Mouse (Mus musculus): ENCODE measurements at regions not wholly inside any gene's neighbourhood (a gene's known extent, or its start where the extent isn't known, plus 50 kb on each side); places are given as distances from the start of the nearest gene placed in this dataset.

DNA sequence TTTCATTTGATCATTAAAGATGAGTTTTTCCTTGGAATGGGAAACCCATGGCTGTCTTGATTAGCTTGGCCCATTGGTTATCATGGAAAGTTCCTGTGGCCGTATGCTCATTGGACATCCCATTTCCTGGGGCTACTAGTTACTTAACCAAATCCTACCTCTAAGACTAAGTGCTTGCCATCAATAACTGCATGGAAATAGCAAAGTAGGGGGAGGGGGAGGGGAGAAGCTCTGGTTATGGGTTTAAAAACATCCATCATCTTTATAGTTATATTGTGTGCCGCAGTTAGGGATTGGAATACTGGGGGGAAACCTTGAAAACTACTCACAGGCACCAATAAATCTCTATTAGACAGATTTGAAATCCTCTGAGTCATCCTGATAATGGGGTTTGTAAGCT lies 168.4 kb downstream of the Pdgfra start:
- no peak for TF ChIP-seq GATA1 (IDR thresholded peaks at IDR 0.05; ENCODE audit: borderline replicate concordance, low read length)
- TF ChIP-seq FLI1 (IDR thresholded peaks at IDR 0.05; ENCODE audit: low read length): no peak

DNA sequence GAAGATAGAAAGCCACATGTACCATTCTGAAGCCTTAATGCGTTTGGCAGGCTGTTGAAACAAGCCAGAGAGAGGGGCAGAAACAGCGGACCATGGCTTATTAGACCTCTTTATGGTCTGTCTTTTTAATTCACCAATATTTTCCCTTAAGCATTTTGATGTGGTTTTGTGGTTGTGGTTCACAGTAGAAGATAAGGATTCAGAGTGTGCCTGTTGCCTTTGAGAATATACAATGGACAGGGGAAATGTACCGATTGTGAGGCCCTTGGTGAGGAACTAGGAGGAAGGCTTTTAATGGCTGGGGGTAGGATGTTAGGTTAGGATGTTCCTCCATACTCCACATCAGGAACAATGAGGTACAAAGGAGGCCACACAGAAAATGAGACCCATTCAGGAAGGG lies 182.0 kb downstream of the Pdgfra start:
- H3K4me1 ChIP-seq: peaks cover 25% of the 10 kb centered on the region
- peaks cover 7% of the 10 kb centered on the region for H3K27me3 ChIP-seq (replicated peaks)
- H3K4me3 ChIP-seq (replicated peaks): no peak overlapping the region
- TF ChIP-seq GATA1 (IDR thresholded peaks at IDR 0.05; ENCODE audit: borderline replicate concordance, low read length) (no peak), FLI1 (IDR thresholded peaks at IDR 0.05; ENCODE audit: low read length) (no peak)
- H3K36me3 ChIP-seq (replicated peaks; ENCODE audit: low read length): no peaks in the 10 kb centered on the region
- peaks cover 14% of the 10 kb centered on the region for H3K9me3 ChIP-seq

More for the DNA sequence above, 168.4 kb downstream of the Pdgfra start:
- H3K36me3 ChIP-seq (replicated peaks; ENCODE audit: low read length): no peaks in the 10 kb centered on the region
- no peak overlapping the region for H3K4me3 ChIP-seq (replicated peaks)
- no peaks in the 10 kb centered on the region for H3K27me3 ChIP-seq (replicated peaks)
- H3K4me1 ChIP-seq: peaks cover 23% of the 10 kb centered on the region
- H3K9me3 ChIP-seq: no peaks in the 10 kb centered on the region

DNA sequence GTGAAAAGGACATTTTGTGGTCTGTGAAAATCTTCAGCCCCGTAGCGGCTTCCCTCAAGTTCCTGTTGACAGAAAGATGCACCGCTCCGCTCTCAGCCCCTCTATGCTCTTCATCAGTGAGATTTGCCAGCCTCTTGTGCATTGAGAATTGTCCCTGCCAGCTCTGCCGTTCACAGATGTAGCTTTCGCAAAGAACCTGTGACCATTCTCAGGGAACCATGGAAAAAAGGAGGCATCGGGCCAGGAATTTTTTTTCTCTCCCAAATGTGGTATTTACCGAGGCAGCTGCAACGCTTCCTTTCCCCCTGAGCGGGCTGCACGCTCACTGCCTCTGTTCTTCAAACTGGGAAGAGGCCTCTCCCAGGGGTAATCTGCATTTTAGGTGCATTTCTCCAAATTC lies 184.4 kb downstream of the Pdgfra start:
- H3K9me3 ChIP-seq: peaks cover 20% of the 10 kb centered on the region
- no peak overlapping the region for H3K4me3 ChIP-seq (replicated peaks)
- no peaks in the 10 kb centered on the region for H3K36me3 ChIP-seq (replicated peaks; ENCODE audit: low read length)
- TF ChIP-seq FLI1 (IDR thresholded peaks at IDR 0.05; ENCODE audit: low read length) (no peak), GATA1 (IDR thresholded peaks at IDR 0.05; ENCODE audit: borderline replicate concordance, low read length) (no peak)
- H3K27me3 ChIP-seq (replicated peaks): peaks cover 7% of the 10 kb centered on the region
- H3K4me1 ChIP-seq: peaks cover 12% of the 10 kb centered on the region

DNA sequence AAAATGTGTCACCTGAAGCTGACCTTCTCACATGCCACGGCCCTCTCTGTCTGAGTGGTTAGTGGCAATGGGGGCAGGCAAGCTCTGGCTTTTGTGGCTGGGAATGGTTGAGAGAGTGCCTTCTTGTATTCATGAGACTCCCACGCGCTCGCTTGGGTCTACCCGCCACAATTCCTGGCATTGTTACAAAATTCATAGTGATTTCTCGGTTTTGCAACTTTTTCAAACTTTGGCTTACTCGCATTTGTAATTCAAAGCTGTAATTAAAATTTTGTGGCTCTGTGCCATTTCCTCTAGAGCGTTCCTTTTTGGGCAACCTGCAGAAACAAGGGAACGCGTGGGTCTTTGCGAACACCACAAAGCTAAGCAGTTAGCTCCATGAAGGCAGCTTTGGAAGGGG lies 186.3 kb downstream of the Pdgfra start:
- Histone ChIP-seq H3K27me3 (replicated peaks) (peaks cover 5% of the 10 kb centered on the region), H3K9me3 (peaks cover 23% of the 10 kb centered on the region), H3K4me1 (peaks cover 21% of the 10 kb centered on the region), H3K4me3 (replicated peaks) (no peak overlapping the region), H3K36me3 (replicated peaks; ENCODE audit: low read length) (no peaks in the 10 kb centered on the region)
- TF ChIP-seq FLI1 (IDR thresholded peaks at IDR 0.05; ENCODE audit: low read length) (no peak), GATA1 (IDR thresholded peaks at IDR 0.05; ENCODE audit: borderline replicate concordance, low read length) (no peak)

DNA sequence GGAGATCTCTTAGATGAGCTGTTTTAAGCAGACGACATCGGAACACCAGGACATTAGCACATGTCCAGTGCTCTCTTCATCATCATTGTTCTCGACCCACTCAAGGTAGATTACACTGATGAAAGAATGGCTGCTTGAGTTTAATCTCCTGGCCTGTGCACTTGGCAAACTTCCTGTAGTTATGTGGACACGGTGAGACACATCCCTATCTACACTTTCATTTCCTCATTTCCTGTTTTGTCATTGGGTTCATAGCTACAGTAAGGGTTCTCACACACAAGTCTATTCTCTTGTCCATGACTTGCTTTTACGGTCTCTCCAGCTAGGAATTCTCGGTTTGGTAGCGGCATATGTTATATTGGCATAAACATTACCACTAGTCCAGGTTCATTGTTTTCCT lies 190.5 kb downstream of the Pdgfra start:
- TF ChIP-seq FLI1 (IDR thresholded peaks at IDR 0.05; ENCODE audit: low read length) (no peak), GATA1 (IDR thresholded peaks at IDR 0.05; ENCODE audit: borderline replicate concordance, low read length) (no peak)

DNA sequence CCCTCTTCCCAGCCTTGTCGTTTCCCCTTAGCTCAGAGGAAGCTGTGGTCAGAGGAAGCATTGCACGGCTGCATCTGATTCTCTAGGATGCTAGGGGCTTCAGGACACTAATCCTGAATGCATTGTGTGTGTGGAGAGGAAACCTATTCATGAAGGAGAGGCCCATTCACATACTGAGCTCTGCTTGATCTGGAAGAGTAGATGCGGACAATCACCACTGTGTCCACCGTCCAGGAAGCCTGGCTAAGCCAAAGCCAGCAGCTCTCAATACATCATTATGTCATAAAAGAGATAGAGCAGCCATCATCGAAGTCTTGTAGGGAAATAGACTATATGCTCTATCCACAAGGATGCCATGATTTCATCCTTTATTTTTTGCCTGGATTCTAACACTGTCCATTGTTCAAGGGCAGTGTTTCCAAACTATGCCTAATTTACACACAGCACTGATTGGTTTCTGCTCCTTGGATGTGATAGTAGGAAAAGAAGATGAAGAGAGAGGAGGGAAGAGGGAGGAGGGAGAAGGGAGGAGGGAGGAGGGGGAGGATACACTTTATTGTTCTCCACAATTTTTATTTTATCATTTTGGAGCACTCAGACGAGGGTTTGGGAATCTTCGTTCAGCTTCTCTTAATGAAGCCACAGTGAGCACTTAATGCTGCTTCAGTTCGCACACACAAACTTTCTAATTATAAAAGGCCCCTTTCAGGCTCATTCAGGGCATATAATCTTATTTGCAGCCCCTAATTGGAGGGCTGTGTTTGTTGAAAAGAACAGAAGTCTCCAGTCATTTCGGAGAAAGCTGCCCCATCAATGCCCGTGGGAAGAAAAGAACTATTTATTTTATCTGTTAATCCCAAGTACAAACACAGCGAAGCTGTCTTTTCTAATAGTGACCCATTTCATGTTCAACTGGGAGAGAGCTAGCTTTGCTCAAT lies 195.0 kb downstream of the Pdgfra start:
- Histone ChIP-seq H3K4me3 (replicated peaks) (no peak overlapping the region), H3K4me1 (peaks cover 13% of the 10 kb centered on the region), H3K27me3 (replicated peaks) (peaks cover 10% of the 10 kb centered on the region), H3K36me3 (replicated peaks; ENCODE audit: low read length) (no peaks in the 10 kb centered on the region), H3K9me3 (peaks cover 3% of the 10 kb centered on the region; the same call in 1 of the 2 replicates)
- TF ChIP-seq FLI1 (IDR thresholded peaks at IDR 0.05; ENCODE audit: low read length): no peak
- no peak for TF ChIP-seq GATA1 (IDR thresholded peaks at IDR 0.05; ENCODE audit: borderline replicate concordance, low read length)

More for the DNA sequence above, 190.5 kb downstream of the Pdgfra start:
- Histone ChIP-seq H3K4me3 (replicated peaks) (no peak overlapping the region), H3K36me3 (replicated peaks; ENCODE audit: low read length) (no peaks in the 10 kb centered on the region), H3K4me1 (peaks cover 13% of the 10 kb centered on the region), H3K9me3 (peaks cover 9% of the 10 kb centered on the region), H3K27me3 (replicated peaks) (peaks cover 5% of the 10 kb centered on the region)

DNA sequence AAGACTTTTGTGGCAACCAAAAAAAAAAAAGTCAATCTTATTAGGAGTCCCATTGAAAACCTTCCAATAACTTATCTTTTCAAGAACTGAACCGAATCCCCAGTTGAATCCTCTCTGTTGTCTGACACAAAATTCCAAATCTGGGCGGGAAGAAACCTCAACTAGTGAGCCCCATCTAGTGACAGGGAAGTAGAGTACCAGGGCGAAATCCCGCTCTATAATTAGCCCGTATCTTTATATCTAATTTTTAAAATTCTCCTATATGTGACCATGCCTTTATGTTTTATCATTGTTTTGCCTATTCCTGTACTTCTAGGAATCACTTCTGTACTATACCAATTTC lies 195.7 kb downstream of the Pdgfra start:
- Histone ChIP-seq H3K4me3 (replicated peaks) (no peak overlapping the region), H3K36me3 (replicated peaks; ENCODE audit: low read length) (no peaks in the 10 kb centered on the region), H3K4me1 (peaks cover 9% of the 10 kb centered on the region), H3K9me3 (peaks cover 3% of the 10 kb centered on the region; the same call in 1 of the 2 replicates), H3K27me3 (replicated peaks) (peaks cover 12% of the 10 kb centered on the region)
- no peak for TF ChIP-seq FLI1 (IDR thresholded peaks at IDR 0.05; ENCODE audit: low read length)
- TF ChIP-seq GATA1 (IDR thresholded peaks at IDR 0.05; ENCODE audit: borderline replicate concordance, low read length): no peak

DNA sequence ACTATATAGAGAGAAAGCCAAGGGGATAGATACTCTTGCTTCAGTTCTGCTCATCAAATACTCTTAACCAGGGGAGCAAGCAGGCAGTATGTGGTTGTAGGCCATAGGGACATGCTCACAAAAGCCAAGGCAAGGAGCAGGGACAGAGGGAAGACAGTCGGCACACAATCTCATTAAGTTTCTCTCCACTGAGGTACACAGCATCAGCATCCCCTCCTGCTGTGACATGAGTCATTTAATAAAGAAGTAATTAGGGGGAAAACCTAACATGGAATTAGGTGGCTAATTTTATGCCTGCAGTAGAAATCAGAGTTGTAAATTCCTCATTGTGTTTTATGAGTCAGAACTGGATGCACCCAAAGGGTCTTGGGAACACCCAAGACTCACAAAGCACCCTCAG lies 203.2 kb downstream of the Pdgfra start:
- no peaks in the 10 kb centered on the region for H3K36me3 ChIP-seq (replicated peaks; ENCODE audit: low read length)
- TF ChIP-seq FLI1 (IDR thresholded peaks at IDR 0.05; ENCODE audit: low read length): no peak

DNA sequence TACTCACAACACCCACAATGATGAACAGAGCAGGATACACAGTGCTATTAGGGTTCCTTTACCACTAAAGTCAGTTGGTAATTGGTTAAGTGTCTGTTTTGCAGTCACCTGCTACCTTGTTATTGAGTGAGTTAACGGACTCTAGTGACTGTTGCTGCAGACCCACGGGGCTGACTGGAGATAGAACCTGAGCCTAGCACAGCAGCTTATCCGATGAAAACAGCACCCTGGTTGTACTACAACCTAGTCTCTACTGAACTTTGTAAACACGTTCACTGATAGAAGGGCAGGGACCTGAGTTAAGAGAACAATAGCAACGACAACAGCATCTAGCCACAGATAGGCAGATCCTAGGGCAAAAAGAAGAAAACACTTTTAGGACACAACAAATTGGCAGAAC lies 206.8 kb downstream of the Pdgfra start:
- H3K27me3 ChIP-seq (replicated peaks): peaks cover 8% of the 10 kb centered on the region
- H3K36me3 ChIP-seq (replicated peaks; ENCODE audit: low read length): no peaks in the 10 kb centered on the region
- no peak overlapping the region for H3K4me3 ChIP-seq (replicated peaks)
- TF ChIP-seq FLI1 (IDR thresholded peaks at IDR 0.05; ENCODE audit: low read length) (no peak), GATA1 (IDR thresholded peaks at IDR 0.05; ENCODE audit: borderline replicate concordance, low read length) (no peak)
- no peaks in the 10 kb centered on the region for H3K4me1 ChIP-seq
- peaks cover 6% of the 10 kb centered on the region for H3K9me3 ChIP-seq

More for the DNA sequence above, 203.2 kb downstream of the Pdgfra start:
- H3K9me3 ChIP-seq: peaks cover 6% of the 10 kb centered on the region
- no peak overlapping the region for H3K4me3 ChIP-seq (replicated peaks)
- peaks cover 8% of the 10 kb centered on the region for H3K27me3 ChIP-seq (replicated peaks)
- no peaks in the 10 kb centered on the region for H3K4me1 ChIP-seq

DNA sequence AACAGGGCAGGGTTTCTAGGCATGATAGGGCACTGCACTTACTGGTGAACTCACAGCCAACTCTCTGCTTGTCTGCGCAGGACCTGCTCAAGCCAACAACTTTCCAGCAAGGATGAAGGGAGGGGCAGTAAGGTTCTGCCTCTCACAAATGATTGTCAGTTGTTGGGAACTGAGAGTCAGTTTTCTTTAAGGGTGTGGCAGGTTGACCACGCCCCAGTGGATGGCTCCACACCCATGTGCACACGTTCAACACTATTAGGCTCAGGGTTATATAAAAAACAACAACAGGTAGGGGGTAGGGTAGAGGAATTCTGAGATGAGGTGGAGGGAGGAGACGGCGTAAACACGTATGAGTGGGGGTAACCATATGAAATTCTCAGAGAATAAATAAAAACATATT lies 210.9 kb upstream of the Kit start:
- no peaks in the 10 kb centered on the region for H3K4me1 ChIP-seq
- no peaks in the 10 kb centered on the region for H3K9me3 ChIP-seq
- H3K36me3 ChIP-seq (replicated peaks; ENCODE audit: low read length): no peaks in the 10 kb centered on the region
- TF ChIP-seq FLI1 (IDR thresholded peaks at IDR 0.05; ENCODE audit: low read length) (no peak), GATA1 (IDR thresholded peaks at IDR 0.05; ENCODE audit: borderline replicate concordance, low read length) (no peak)
- no peak overlapping the region for H3K4me3 ChIP-seq (replicated peaks)
- peaks cover 2% of the 10 kb centered on the region for H3K27me3 ChIP-seq (replicated peaks)
